Mouse (Mus musculus): Measurements from ENCODE around the gene Lypd6. TPM values are rescaled to one million over a fixed set of nuclear protein-coding genes. Genes with fewer than 3 reads are reported as not detected.

Gene Lypd6
- polyA plus RNA-seq, 1 experiment from 2014 or later: 3.5 TPM

- DNase-seq (ENCODE audit: low spot score, missing footprints) (no peak), ATAC-seq (ENCODE audit: low FRiP score) (peak; percentile 55)
- 86% methylated on average over 7 of the region's 7 CpGs for WGBS
- no peaks in the 10 kb centered on the region for H3K9me3 ChIP-seq (ENCODE audit: control insufficient read depth, low read length)
- no peak overlapping the region for H3K4me2 ChIP-seq
- H3K36me3 ChIP-seq (ENCODE audit: control insufficient read depth, insufficient read depth, low read length): no peaks in the 10 kb centered on the region
- no peak overlapping the region for H3K4me3 ChIP-seq (ENCODE audit: low read depth, low read length)
- H3K9ac ChIP-seq (ENCODE audit: low read length): no peak overlapping the region
- H3K4me1 ChIP-seq (ENCODE audit: control insufficient read depth, insufficient read depth, low read length): no peaks in the 10 kb centered on the region
- H3K27ac ChIP-seq (ENCODE audit: low read depth, low read length): no peak overlapping the region
- H3K27me3 ChIP-seq (ENCODE audit: control insufficient read depth, insufficient read depth, low read length): no peaks in the 10 kb centered on the region
Measured at GRCm38 (mm10) chr2:50150203-50150590, 84.0 kb downstream of the Lypd6 start.

- Histone ChIP-seq H3K4me1 (ENCODE audit: control insufficient read depth, insufficient read depth, low read length) (no peaks in the 10 kb centered on the region), H3K4me2 (no peak overlapping the region), H3K27me3 (ENCODE audit: control insufficient read depth, insufficient read depth, low read length) (no peaks in the 10 kb centered on the region), H3K4me3 (ENCODE audit: low read depth, low read length) (no peak overlapping the region), H3K36me3 (ENCODE audit: control insufficient read depth, insufficient read depth, low read length) (no peaks in the 10 kb centered on the region), H3K9ac (ENCODE audit: low read length) (no peak overlapping the region), H3K27ac (ENCODE audit: low read depth, low read length) (no peak overlapping the region), H3K9me3 (ENCODE audit: control insufficient read depth, low read length) (no peaks in the 10 kb centered on the region)
- ATAC-seq (ENCODE audit: low FRiP score): no peak
- no peak for DNase-seq (ENCODE audit: low spot score, missing footprints)
- WGBS: 92% methylated on average over 5 of the region's 5 CpGs
Measured at GRCm38 (mm10) chr2:50150816-50151215, 84.6 kb downstream of the Lypd6 start.

- Histone ChIP-seq H3K4me2 (no peak overlapping the region), H3K36me3 (ENCODE audit: control insufficient read depth, insufficient read depth, low read length) (no peaks in the 10 kb centered on the region), H3K27me3 (ENCODE audit: control insufficient read depth, insufficient read depth, low read length) (no peaks in the 10 kb centered on the region), H3K9ac (ENCODE audit: low read length) (no peak overlapping the region), H3K4me3 (ENCODE audit: low read depth, low read length) (no peak overlapping the region), H3K4me1 (ENCODE audit: control insufficient read depth, insufficient read depth, low read length) (no peaks in the 10 kb centered on the region), H3K9me3 (ENCODE audit: control insufficient read depth, low read length) (no peaks in the 10 kb centered on the region), H3K27ac (ENCODE audit: low read depth, low read length) (no peak overlapping the region)
- ATAC-seq (ENCODE audit: low FRiP score) (no peak), DNase-seq (ENCODE audit: low spot score, missing footprints) (no peak)
- 78% methylated on average over 2 of the region's 2 CpGs for WGBS
Measured at GRCm38 (mm10) chr2:50151401-50151800, 85.2 kb downstream of the Lypd6 start.

GRCm38 (mm10) chr2:50151879-50152278, 85.7 kb downstream of the Lypd6 start:
- DNase-seq (ENCODE audit: low spot score, missing footprints) (no peak), ATAC-seq (ENCODE audit: low FRiP score) (no peak)
- no peak overlapping the region for H3K4me2 ChIP-seq
- WGBS: 87% methylated on average over 3 of the region's 3 CpGs
- H3K4me3 ChIP-seq (ENCODE audit: low read depth, low read length): no peak overlapping the region
- H3K27me3 ChIP-seq (ENCODE audit: control insufficient read depth, insufficient read depth, low read length): no peaks in the 10 kb centered on the region
- H3K4me1 ChIP-seq (ENCODE audit: control insufficient read depth, insufficient read depth, low read length): no peaks in the 10 kb centered on the region
- no peak overlapping the region for H3K27ac ChIP-seq (ENCODE audit: low read depth, low read length)
- H3K36me3 ChIP-seq (ENCODE audit: control insufficient read depth, insufficient read depth, low read length): no peaks in the 10 kb centered on the region
- H3K9ac ChIP-seq (ENCODE audit: low read length): no peak overlapping the region
- no peaks in the 10 kb centered on the region for H3K9me3 ChIP-seq (ENCODE audit: control insufficient read depth, low read length)

- Histone ChIP-seq H3K9me3 (ENCODE audit: control insufficient read depth, low read length) (no peaks in the 10 kb centered on the region), H3K4me2 (no peak overlapping the region)
Measured at GRCm38 (mm10) chr2:50156009-50156408, 89.8 kb downstream of the Lypd6 start.

GRCm38 (mm10) chr2:50160069-50160468, 93.8 kb downstream of the Lypd6 start:
- H3K27me3 ChIP-seq (ENCODE audit: control insufficient read depth, insufficient read depth, low read length): no peaks in the 10 kb centered on the region
- DNase-seq (ENCODE audit: low spot score, missing footprints) (no peak), ATAC-seq (ENCODE audit: low FRiP score) (no peak)
- H3K4me3 ChIP-seq (ENCODE audit: low read depth, low read length): no peak overlapping the region
- no peak overlapping the region for H3K9ac ChIP-seq (ENCODE audit: low read length)
- H3K4me2 ChIP-seq: no peak overlapping the region
- H3K4me1 ChIP-seq (ENCODE audit: control insufficient read depth, insufficient read depth, low read length): no peaks in the 10 kb centered on the region
- H3K27ac ChIP-seq (ENCODE audit: low read depth, low read length): no peak overlapping the region
- H3K9me3 ChIP-seq (ENCODE audit: control insufficient read depth, low read length): no peaks in the 10 kb centered on the region
- 87% methylated on average over 3 of the region's 3 CpGs for WGBS
- H3K36me3 ChIP-seq (ENCODE audit: control insufficient read depth, insufficient read depth, low read length): no peaks in the 10 kb centered on the region

More at GRCm38 (mm10) chr2:50156009-50156408, 89.8 kb downstream of the Lypd6 start:
- Histone ChIP-seq H3K4me1 (ENCODE audit: control insufficient read depth, insufficient read depth, low read length) (no peaks in the 10 kb centered on the region), H3K36me3 (ENCODE audit: control insufficient read depth, insufficient read depth, low read length) (no peaks in the 10 kb centered on the region), H3K27ac (ENCODE audit: low read depth, low read length) (no peak overlapping the region), H3K4me3 (ENCODE audit: low read depth, low read length) (no peak overlapping the region), H3K27me3 (ENCODE audit: control insufficient read depth, insufficient read depth, low read length) (no peaks in the 10 kb centered on the region), H3K9ac (ENCODE audit: low read length) (no peak overlapping the region)
- DNase-seq (ENCODE audit: low spot score, missing footprints) (no peak), ATAC-seq (ENCODE audit: low FRiP score) (no peak)
- WGBS: 97% methylated on average over 10 of the region's 10 CpGs

GRCm38 (mm10) chr2:50163608-50164007, 97.4 kb downstream of the Lypd6 start:
- Histone ChIP-seq H3K4me3 (ENCODE audit: low read depth, low read length) (no peak overlapping the region), H3K4me1 (ENCODE audit: control insufficient read depth, insufficient read depth, low read length) (0 out of 2 replicates have a peak, but pooled peaks cover 4% of the 10 kb centered on the region), H3K4me2 (no peak overlapping the region), H3K27ac (ENCODE audit: low read depth, low read length) (no peak overlapping the region), H3K9me3 (ENCODE audit: control insufficient read depth, low read length) (no peaks in the 10 kb centered on the region), H3K27me3 (ENCODE audit: control insufficient read depth, insufficient read depth, low read length) (no peaks in the 10 kb centered on the region), H3K36me3 (ENCODE audit: control insufficient read depth, insufficient read depth, low read length) (no peaks in the 10 kb centered on the region), H3K9ac (ENCODE audit: low read length) (no peak overlapping the region)
- no peak for DNase-seq (ENCODE audit: low spot score, missing footprints)
- 89% methylated on average over 8 of the region's 8 CpGs for WGBS
- no peak for ATAC-seq (ENCODE audit: low FRiP score)

GRCm38 (mm10) chr2:50165277-50165676, 99.0 kb downstream of the Lypd6 start:
- 0 out of 2 replicates have a peak, but pooled peaks cover 4% of the 10 kb centered on the region for H3K4me1 ChIP-seq (ENCODE audit: control insufficient read depth, insufficient read depth, low read length)
- DNase-seq (ENCODE audit: low spot score, missing footprints) (no peak), ATAC-seq (ENCODE audit: low FRiP score) (no peak)
- H3K9me3 ChIP-seq (ENCODE audit: control insufficient read depth, low read length): no peaks in the 10 kb centered on the region
- no peaks in the 10 kb centered on the region for H3K27me3 ChIP-seq (ENCODE audit: control insufficient read depth, insufficient read depth, low read length)
- H3K36me3 ChIP-seq (ENCODE audit: control insufficient read depth, insufficient read depth, low read length): no peaks in the 10 kb centered on the region
- H3K4me3 ChIP-seq (ENCODE audit: low read depth, low read length): no peak overlapping the region
- no peak overlapping the region for H3K9ac ChIP-seq (ENCODE audit: low read length)
- 71% methylated on average over 6 of the region's 6 CpGs for WGBS
- H3K4me2 ChIP-seq: no peak overlapping the region
- no peak overlapping the region for H3K27ac ChIP-seq (ENCODE audit: low read depth, low read length)

- ATAC-seq (ENCODE audit: low FRiP score): no peak
- H3K9me3 ChIP-seq (ENCODE audit: control insufficient read depth, low read length): no peaks in the 10 kb centered on the region
- 0 out of 2 replicates have a peak, but pooled peaks cover 4% of the 10 kb centered on the region for H3K4me1 ChIP-seq (ENCODE audit: control insufficient read depth, insufficient read depth, low read length)
- 77% methylated on average over 5 of the region's 5 CpGs for WGBS
- H3K4me3 ChIP-seq (ENCODE audit: low read depth, low read length): no peak overlapping the region
- H3K4me2 ChIP-seq: no peak overlapping the region
- no peaks in the 10 kb centered on the region for H3K27me3 ChIP-seq (ENCODE audit: control insufficient read depth, insufficient read depth, low read length)
- H3K36me3 ChIP-seq (ENCODE audit: control insufficient read depth, insufficient read depth, low read length): no peaks in the 10 kb centered on the region
- no peak for DNase-seq (ENCODE audit: low spot score, missing footprints)
- H3K9ac ChIP-seq (ENCODE audit: low read length): no peak overlapping the region
- H3K27ac ChIP-seq (ENCODE audit: low read depth, low read length): no peak overlapping the region
Measured at GRCm38 (mm10) chr2:50166082-50166481, 99.9 kb downstream of the Lypd6 start.
